Mouse (Mus musculus) liver, adult 2 months (tissue): Measurements from ENCODE around the gene Nwd2. TPM values are rescaled to one million over a fixed set of nuclear protein-coding genes. Genes with fewer than 3 reads are reported as not detected.
A peak's percentile ranks its signal among the peaks of the same experiment; 100 is the strongest.

Experiments used
- DNase-seq: peaks from one replicate; pipeline ENCODE4 v3.0.0-alpha.2; 2011; ENCODE audit warnings: low read depth, low spot score; ENCODE audit errors: extremely low read depth
- H3K27ac ChIP-seq: fragments of 200-500 bp; replicated peaks from 2 replicates; pipeline ENCODE4 v1.5.1; 2012; ENCODE audit warnings: low read depth, mild to moderate bottlenecking, control low read depth, inconsistent platforms, low read length; ENCODE audit not compliant: insufficient read depth
- H3K27me3 ChIP-seq: fragments of 200-500 bp; 2 replicates; pipeline ENCODE4 v1.6.1; 2012; ENCODE audit warnings: mild to moderate bottlenecking, moderate library complexity, low read length, inconsistent platforms; ENCODE audit not compliant: control insufficient read depth, insufficient read depth
- H3K36me3 ChIP-seq: fragments of 200-500 bp; 2 replicates; pipeline ENCODE4 v1.6.1; 2012; ENCODE audit warnings: low read length, inconsistent platforms; ENCODE audit not compliant: control insufficient read depth, insufficient read depth
- H3K4me1 ChIP-seq: fragments of 200-500 bp; 2 replicates; pipeline ENCODE4 v1.6.1; 2011; ENCODE audit warnings: low read length; ENCODE audit not compliant: control insufficient read depth, insufficient read depth
- H3K4me3 ChIP-seq: fragments of 200-500 bp; 2 replicates; pipeline ENCODE4 v1.5.1; 2011; ENCODE audit warnings: low read depth, mild to moderate bottlenecking, control low read depth, low read length, moderate library complexity; ENCODE audit not compliant: insufficient read depth
- H3K79me2 ChIP-seq: fragments of 200-500 bp; 2 replicates; pipeline ENCODE4 v1.6.1; 2012; ENCODE audit warnings: inconsistent platforms, mild to moderate bottlenecking, low read length, moderate library complexity; ENCODE audit not compliant: control insufficient read depth, insufficient read depth
- H3K9ac ChIP-seq: fragments of 200-500 bp; 2 replicates; pipeline ENCODE4 v1.6.1; 2012; ENCODE audit warnings: low read depth, mild to moderate bottlenecking, control low read depth, inconsistent platforms, low read length
- CTCF ChIP-seq: fragments of 200-500 bp; IDR thresholded peaks from 2 replicates; pipeline ENCODE4 v1.5.1; 2011; ENCODE audit warnings: low read depth, low read length, control low read depth
- POLR2A ChIP-seq: fragments of 200-500 bp; IDR thresholded peaks from 2 replicates; pipeline ENCODE4 v1.6.1; 2011; ENCODE audit warnings: low read length, control low read depth; ENCODE audit not compliant: insufficient read depth; ENCODE audit errors: extremely low read depth
- WGBS: fragments of 180-500 bp; shearing (Covaris S2); methylation state at CpG from one replicate; pipeline ENCODE4 v1.1.7; 2018; 5-methylcytosine and 5-hydroxymethylcytosine counted together
- polyA plus RNA-seq: library from polyadenylated mRNA; depleted of rRNA; stranded (reverse); fragments of >200 nt; gene quantifications from 2 replicates; pipeline ENCODE4 v1.2.3, GENCODE M21; 2012
- total RNA-seq: library from RNA; depleted of rRNA; stranded (reverse); fragments of >200 nt; gene quantifications from 2 replicates; pipeline ENCODE4 v1.2.3, GENCODE M21; 2014

The Nwd2 gene
- total and polyA plus RNA-seq, 2 experiments: 0.28 TPM; not detected in 1

DNA sequence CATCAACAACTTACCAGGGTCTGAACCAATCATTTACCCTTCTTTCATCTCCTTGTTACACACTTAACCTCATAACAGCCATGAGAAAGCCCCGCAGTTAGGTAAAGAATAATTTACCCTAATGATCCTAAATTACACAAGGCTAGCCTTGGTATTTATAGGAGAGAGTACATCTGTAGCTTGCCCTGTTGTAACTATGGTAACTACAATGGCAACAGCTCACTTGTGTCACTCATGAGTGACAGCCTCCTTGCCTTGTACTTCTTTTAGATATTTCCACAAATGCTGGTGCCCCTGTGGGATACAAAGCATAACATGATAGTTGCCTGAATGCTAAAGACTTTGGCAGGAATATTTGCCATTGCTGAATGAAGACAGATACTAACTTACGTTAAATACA, 99.4 kb downstream of the Nwd2 start:
- 85% methylated on average over 2 of the region's 2 CpGs for WGBS
- Histone ChIP-seq H3K9ac (no peak overlapping the region), H3K79me2 (no peaks in the 10 kb centered on the region), H3K27ac (no peak overlapping the region), H3K4me1 (no peaks in the 10 kb centered on the region), H3K27me3 (no peaks in the 10 kb centered on the region), H3K4me3 (no peak overlapping the region), H3K36me3 (no peaks in the 10 kb centered on the region)
- DNase-seq: no peak
- TF ChIP-seq POLR2A (no peak), CTCF (no peak)

DNA sequence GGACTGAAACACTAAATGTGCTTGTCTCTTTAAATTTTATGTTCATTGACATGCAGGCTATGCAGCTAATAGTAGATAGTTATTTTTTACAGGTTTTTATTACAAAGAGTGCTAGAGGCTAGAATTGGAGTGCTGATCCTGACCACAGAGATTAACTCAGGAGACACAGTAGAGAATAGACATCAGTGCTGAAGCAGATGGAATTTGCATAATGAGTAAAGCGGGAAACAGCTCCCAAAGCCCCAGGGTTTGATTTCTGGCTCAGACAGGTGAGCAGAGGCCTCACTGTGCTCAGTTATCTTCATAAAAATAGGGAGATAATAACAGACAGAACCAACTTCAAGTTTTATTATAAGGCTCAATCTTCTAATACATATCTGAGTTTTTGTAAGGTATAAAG, 99.9 kb downstream of the Nwd2 start:
- no peak overlapping the region for H3K4me3 ChIP-seq
- no peaks in the 10 kb centered on the region for H3K79me2 ChIP-seq
- no peak for TF ChIP-seq CTCF
- TF ChIP-seq POLR2A: no peak
- H3K27ac ChIP-seq: no peak overlapping the region
- WGBS: 95% methylated on average over 1 of the region's 1 CpGs
- no peaks in the 10 kb centered on the region for H3K4me1 ChIP-seq
- H3K27me3 ChIP-seq: no peaks in the 10 kb centered on the region
- H3K36me3 ChIP-seq: no peaks in the 10 kb centered on the region
- DNase-seq: no peak
- H3K9ac ChIP-seq: no peak overlapping the region

DNA sequence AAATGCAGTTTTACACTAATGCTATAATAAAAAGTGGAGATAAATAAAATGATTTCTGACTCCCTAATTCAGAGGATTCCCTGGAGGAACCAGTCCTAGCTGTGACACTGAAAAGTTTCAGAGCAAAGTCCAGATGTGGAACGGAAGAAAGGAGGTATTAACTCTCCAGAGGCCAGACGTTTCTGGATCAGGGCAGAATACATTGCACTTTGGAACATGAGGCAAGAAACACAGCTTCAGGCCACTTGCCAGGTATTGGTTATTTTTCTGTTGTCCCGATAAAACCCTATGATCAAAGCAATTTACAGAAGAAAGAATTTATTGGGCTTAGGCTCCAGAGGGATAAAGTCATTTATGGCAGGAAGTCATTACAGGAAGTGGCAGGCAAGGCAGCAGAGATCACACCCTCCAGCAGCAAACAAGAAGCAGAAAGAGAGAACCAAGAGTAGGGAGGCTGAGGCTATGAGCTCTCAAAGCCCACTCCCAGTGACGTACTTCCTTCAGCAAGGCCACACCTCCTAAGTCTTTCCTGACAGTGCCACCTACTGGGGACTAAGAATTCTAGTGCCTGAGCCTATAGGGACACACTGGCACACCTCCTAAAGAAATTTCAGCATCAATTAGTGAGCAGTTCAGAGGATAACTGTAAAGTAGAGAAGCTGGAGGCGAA, 106.3 kb downstream of the Nwd2 start:
- DNase-seq: peak; percentile 89
- no peak overlapping the region for H3K9ac ChIP-seq
- TF ChIP-seq POLR2A (no peak), CTCF (no peak; the same call in 1 of the 2 replicates)
- WGBS: 33% methylated on average over 5 of the region's 5 CpGs
- H3K4me1 ChIP-seq: peaks cover 6% of the 10 kb centered on the region
- no peaks in the 10 kb centered on the region for H3K36me3 ChIP-seq
- peak overlapping the region; percentile 61 for H3K27ac ChIP-seq
- H3K79me2 ChIP-seq: no peaks in the 10 kb centered on the region
- H3K27me3 ChIP-seq: no peaks in the 10 kb centered on the region
- H3K4me3 ChIP-seq: no peak overlapping the region

DNA sequence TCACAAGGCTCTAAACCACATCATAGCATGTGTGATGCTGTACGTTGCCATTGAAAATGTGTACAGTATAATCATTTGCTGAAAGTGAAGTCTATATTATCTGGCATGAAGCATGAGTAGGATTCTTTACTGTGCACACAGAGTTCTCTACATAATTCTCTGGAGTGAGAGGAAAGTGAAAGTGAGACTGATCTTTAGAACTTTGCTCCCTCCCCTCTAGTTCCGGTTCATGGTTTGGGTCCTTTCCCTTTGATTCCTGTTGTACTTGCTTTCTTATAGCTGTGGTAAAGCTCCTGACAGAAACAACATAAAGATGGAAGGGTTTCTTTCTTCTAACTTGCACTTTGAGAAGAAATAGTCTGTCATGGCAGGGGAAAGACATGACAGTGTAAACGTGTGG, 107.0 kb downstream of the Nwd2 start:
- H3K79me2 ChIP-seq: no peaks in the 10 kb centered on the region
- no peak overlapping the region for H3K27ac ChIP-seq
- H3K4me3 ChIP-seq: no peak overlapping the region
- H3K9ac ChIP-seq: no peak overlapping the region
- no peaks in the 10 kb centered on the region for H3K27me3 ChIP-seq
- no peaks in the 10 kb centered on the region for H3K36me3 ChIP-seq
- WGBS: 59% methylated on average over 3 of the region's 3 CpGs
- H3K4me1 ChIP-seq: peaks cover 6% of the 10 kb centered on the region
- DNase-seq: peak; percentile 51
- TF ChIP-seq POLR2A (no peak), CTCF (no peak)

DNA sequence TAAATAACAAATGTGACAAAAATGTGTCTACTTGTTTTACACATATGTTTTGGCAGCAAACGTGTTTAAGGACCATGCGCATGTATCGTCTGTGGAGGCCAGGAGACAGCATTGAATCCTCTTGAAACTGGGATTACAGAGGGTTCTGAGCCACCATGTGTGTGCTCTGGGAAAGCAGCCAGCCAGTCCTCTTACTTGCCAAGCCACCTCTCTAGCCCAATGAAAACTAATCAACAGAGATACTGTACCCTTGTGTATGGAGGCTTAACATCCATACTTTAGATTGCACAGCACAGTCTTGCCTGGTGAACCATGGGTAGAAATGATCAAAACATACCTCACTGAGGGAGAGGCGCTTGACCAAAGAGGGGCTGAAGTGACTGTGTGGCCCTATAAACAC, 117.0 kb downstream of the Nwd2 start:
- Histone ChIP-seq H3K79me2 (no peaks in the 10 kb centered on the region), H3K27me3 (no peaks in the 10 kb centered on the region), H3K4me1 (no peaks in the 10 kb centered on the region), H3K27ac (no peak overlapping the region), H3K9ac (no peak overlapping the region), H3K36me3 (no peaks in the 10 kb centered on the region), H3K4me3 (no peak overlapping the region)
- TF ChIP-seq CTCF (no peak), POLR2A (no peak)
- 91% methylated on average over 4 of the region's 4 CpGs for WGBS
- no peak for DNase-seq

DNA sequence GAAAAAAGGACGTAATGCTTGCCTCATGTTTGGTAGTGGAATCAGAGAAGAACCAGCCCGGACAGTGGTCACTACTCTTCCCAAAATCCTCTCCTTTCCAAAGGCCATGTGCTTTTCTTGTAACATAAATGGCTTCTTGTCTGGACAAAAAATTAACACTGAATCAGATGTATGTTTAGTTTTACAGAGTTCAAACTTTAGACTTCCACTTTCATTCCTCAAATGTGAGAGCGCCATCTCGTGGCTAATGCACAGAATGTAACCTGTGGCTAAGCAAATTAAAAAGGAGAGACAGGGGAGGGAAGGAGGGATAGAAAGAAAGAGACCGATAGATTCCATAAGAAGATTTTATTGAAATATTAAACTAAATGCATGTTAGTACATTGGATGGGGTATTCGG, 117.8 kb downstream of the Nwd2 start:
- 37% methylated on average over 6 of the region's 6 CpGs for WGBS
- no peaks in the 10 kb centered on the region for H3K4me1 ChIP-seq
- no peak for TF ChIP-seq CTCF
- TF ChIP-seq POLR2A: no peak
- no peak overlapping the region for H3K27ac ChIP-seq
- no peaks in the 10 kb centered on the region for H3K79me2 ChIP-seq
- DNase-seq: peak; percentile 57
- no peaks in the 10 kb centered on the region for H3K27me3 ChIP-seq
- H3K4me3 ChIP-seq: no peak overlapping the region
- H3K9ac ChIP-seq: no peak overlapping the region
- no peaks in the 10 kb centered on the region for H3K36me3 ChIP-seq
